Mouse (Mus musculus) kidney, postnatal 0 days (tissue): ENCODE measurements at regions not wholly inside any gene's neighbourhood (a gene's known extent, or its start where the extent isn't known, plus 50 kb on each side); places are given as distances from the start of the nearest gene placed in this dataset.

ENCODE experiments used
- ATAC-seq: fragments of 200-750 bp; cut with Nextera tagmentation; replicated peaks from 2 replicates; pipeline ENCODE4 v1.8.0; 2017; ENCODE audit warnings: low read depth, moderate number of reproducible peaks, moderate TSS enrichment, moderate library complexity; ENCODE audit not compliant: low FRiP score
- DNase-seq: peaks from one replicate; pipeline ENCODE4 v3.0.0-alpha.2; 2016; ENCODE audit warnings: low spot score
- H3K27ac ChIP-seq: fragments of 300-500 bp; sonication (generic); 2 replicates; pipeline ENCODE4 v1.5.1; 2014; ENCODE audit warnings: mild to moderate bottlenecking
- H3K27me3 ChIP-seq: fragments of 300-500 bp; sonication (generic); 2 replicates; pipeline ENCODE4 v1.6.1; 2014; ENCODE audit warnings: low read length, mixed read lengths; ENCODE audit not compliant: insufficient read depth
- H3K36me3 ChIP-seq: fragments of 300-500 bp; sonication (generic); 2 replicates; pipeline ENCODE4 v1.6.1; 2014; ENCODE audit warnings: low read length, mixed read lengths; ENCODE audit not compliant: insufficient read depth
- H3K4me1 ChIP-seq: fragments of 300-500 bp; sonication (generic); replicated peaks from 2 replicates; pipeline ENCODE4 v1.6.1; 2014; ENCODE audit warnings: antibody characterized with exemption, low read length, mixed read lengths; ENCODE audit not compliant: insufficient read depth
- H3K4me2 ChIP-seq: fragments of 300-500 bp; sonication (generic); 2 replicates; pipeline ENCODE4 v1.6.1; 2014; ENCODE audit warnings: mild to moderate bottlenecking, low read length, moderate library complexity, mixed read lengths
- H3K4me3 ChIP-seq: fragments of 300-500 bp; sonication (generic); replicated peaks from 2 replicates; pipeline ENCODE4 v1.5.1; 2014; ENCODE audit warnings: low read depth, low read length
- H3K9ac ChIP-seq: fragments of 300-500 bp; sonication (generic); 2 replicates; pipeline ENCODE4 v1.6.1; 2014; ENCODE audit warnings: low read depth, low read length
- H3K9me3 ChIP-seq: fragments of 300-500 bp; sonication (generic); replicated peaks from 2 replicates; pipeline ENCODE4 v1.6.1; 2016; ENCODE audit warnings: low read length, inconsistent platforms, mixed read lengths
- CTCF ChIP-seq: IDR thresholded peaks from 2 replicates; pipeline ENCODE4 v1.5.1; 2016; ENCODE audit warnings: antibody characterized with exemption, low read depth, mild to moderate bottlenecking, moderate library complexity
- WGBS: fragments of 180-500 bp; shearing (Covaris S2); extraction: QIAGEN DNeasy Blood & Tissue Kit; methylation state at CpG from one replicate; pipeline ENCODE4 v1.1.7; 2014; 5-methylcytosine and 5-hydroxymethylcytosine counted together

DNA sequence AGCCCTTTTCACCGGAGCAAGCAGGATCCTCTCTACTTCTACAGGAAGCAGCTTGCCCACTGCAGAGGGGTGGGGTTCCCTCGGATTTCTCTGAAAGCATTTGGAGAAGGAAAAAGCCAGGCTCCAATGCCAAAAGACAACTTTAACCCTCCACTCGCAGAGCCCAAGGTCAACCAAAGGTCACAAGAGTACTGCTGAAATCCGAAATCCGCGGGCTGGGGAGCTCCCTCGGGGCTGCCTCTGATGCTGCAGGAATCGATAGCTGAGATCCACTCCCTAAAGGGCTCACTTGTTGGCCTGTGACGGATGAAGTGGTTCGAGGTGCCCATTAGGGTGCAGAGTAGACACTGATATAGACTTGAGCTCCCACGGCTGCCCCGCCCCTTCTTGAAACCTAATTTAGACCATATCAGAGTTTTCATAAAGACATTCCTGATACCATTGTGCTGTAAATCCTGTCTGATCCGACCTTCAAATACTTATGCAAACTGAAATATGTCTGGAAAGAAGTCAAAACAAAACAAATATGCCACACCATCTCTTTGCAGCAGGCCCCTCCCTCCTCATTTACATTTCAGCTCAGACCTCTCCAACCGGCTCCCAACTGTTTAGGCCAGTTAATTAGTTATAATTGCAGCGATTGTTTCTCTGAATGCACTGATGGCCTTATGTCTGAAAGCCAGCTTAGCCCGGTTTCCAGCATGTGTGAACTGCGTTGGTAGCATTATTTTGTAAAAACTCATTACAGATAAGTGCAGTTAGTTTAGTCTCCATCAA lies 170.8 kb upstream of the Map3k1 start:
- Histone ChIP-seq H3K27ac (peak overlapping the region; percentile 82), H3K36me3 (no peaks in the 10 kb centered on the region), H3K4me1 (peaks cover 17% of the 10 kb centered on the region; the same call in 1 of the 2 replicates), H3K4me3 (no peak overlapping the region), H3K9ac (peak overlapping the region; percentile 23; the same call in 1 of the 2 replicates), H3K9me3 (no peaks in the 10 kb centered on the region), H3K4me2 (peak overlapping the region; percentile 21), H3K27me3 (no peaks in the 10 kb centered on the region)
- TF ChIP-seq CTCF, result no peak
- DNase-seq (peak; percentile 44), ATAC-seq (0 out of 2 replicates have a peak, but pooled peaks have one; percentile 34)
- WGBS, result 23% methylated on average over 17 of the region's 17 CpGs

DNA sequence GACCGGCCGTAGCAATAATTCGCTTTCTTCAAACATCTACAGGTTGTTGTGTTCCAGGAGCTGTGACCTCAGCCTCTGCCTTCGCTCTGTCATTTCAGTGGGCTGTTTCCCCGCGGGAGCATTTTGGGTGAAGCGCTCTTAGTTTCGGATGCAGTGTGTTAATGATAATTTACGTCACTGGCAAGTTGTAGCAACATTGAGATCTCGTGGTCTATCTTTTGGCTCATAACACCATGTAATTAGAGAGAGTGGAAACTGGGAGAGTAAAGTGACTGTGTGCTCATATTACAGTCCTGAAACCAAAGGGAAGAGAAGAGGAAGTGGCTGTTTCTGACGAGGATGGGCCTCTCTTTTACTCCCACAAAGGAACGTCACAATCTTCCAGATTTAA lies 171.4 kb upstream of the Map3k1 start:
- H3K4me2 ChIP-seq, result peak overlapping the region; percentile 21
- H3K27ac ChIP-seq, result peak overlapping the region; percentile 82; the same call in 1 of the 2 replicates
- no peaks in the 10 kb centered on the region for H3K9me3 ChIP-seq
- H3K4me1 ChIP-seq, result peaks cover 17% of the 10 kb centered on the region; the same call in 1 of the 2 replicates
- WGBS, result 24% methylated on average over 12 of the region's 12 CpGs
- H3K9ac ChIP-seq, result no peak overlapping the region
- no peak for ATAC-seq
- no peak for TF ChIP-seq CTCF
- no peak overlapping the region for H3K4me3 ChIP-seq
- DNase-seq, result peak; percentile 69
- no peaks in the 10 kb centered on the region for H3K36me3 ChIP-seq
- H3K27me3 ChIP-seq, result no peaks in the 10 kb centered on the region

DNA sequence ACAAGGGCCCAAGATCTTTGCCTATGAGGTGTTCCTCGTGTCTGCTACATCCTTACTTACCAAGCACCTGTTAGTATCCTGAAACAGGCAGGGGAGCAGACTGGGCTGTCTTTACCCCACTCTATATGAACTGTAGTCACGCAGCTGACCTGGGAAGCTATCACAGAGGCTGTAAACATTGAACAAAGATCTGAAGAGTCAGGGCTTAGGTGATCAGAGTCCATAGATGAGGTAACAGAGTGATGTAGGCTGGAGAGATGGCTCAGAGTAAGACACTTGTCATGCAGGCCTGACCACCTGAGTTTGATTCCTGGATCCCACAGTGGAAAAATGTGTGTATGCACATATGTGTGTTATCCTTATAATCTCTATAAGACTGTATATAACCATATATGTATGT lies 172.3 kb upstream of the Map3k1 start:
- DNase-seq (no peak), ATAC-seq (no peak)
- H3K9ac ChIP-seq, result no peak overlapping the region
- H3K4me1 ChIP-seq, result peaks cover 17% of the 10 kb centered on the region; the same call in 1 of the 2 replicates
- H3K36me3 ChIP-seq, result no peaks in the 10 kb centered on the region
- H3K27me3 ChIP-seq, result no peaks in the 10 kb centered on the region
- H3K27ac ChIP-seq, result no peak overlapping the region
- no peak for TF ChIP-seq CTCF
- WGBS, result 89% methylated on average over 2 of the region's 2 CpGs
- H3K4me3 ChIP-seq, result no peak overlapping the region
- no peaks in the 10 kb centered on the region for H3K9me3 ChIP-seq
- H3K4me2 ChIP-seq, result no peak overlapping the region

DNA sequence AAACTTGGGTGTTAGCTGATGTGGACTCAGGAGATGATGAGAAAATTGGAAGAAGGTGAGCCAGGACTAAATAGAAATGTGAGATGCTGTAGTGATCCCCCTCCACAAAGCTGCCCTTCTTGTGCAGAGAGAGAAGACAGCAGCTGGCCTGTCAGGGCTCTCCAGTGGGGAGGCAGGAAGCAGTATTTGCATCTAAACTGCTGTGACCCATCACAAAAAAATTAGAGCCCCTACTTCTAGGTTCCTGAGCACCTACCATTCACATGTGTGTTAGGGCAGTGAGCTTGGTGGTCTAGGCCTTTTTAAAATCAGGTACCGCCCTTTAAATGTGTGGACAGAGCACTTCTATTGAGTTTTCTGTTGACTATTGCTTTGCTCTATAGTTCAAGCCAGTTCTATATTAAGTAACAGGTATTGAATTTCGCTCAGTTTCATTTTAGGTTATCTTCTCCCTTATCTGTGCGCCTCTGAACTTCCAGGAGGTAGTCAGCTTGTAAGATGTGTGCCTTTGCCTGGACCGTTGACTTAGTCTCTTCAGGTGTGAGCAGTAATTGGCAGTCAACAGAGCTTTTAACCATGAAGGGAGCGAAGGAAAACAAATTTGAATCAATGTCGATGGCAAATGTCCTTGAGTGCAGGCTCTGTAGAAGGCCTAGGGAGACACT lies 174.1 kb upstream of the Map3k1 start:
- H3K4me3 ChIP-seq, result no peak overlapping the region
- no peak overlapping the region for H3K9ac ChIP-seq
- DNase-seq (no peak), ATAC-seq (no peak)
- H3K4me2 ChIP-seq, result no peak overlapping the region
- no peaks in the 10 kb centered on the region for H3K27me3 ChIP-seq
- no peak overlapping the region for H3K27ac ChIP-seq
- no peaks in the 10 kb centered on the region for H3K36me3 ChIP-seq
- TF ChIP-seq CTCF, result no peak
- H3K9me3 ChIP-seq, result no peaks in the 10 kb centered on the region
- H3K4me1 ChIP-seq, result peaks cover 17% of the 10 kb centered on the region; the same call in 1 of the 2 replicates
- WGBS, result 72% methylated on average over 6 of the region's 6 CpGs

DNA sequence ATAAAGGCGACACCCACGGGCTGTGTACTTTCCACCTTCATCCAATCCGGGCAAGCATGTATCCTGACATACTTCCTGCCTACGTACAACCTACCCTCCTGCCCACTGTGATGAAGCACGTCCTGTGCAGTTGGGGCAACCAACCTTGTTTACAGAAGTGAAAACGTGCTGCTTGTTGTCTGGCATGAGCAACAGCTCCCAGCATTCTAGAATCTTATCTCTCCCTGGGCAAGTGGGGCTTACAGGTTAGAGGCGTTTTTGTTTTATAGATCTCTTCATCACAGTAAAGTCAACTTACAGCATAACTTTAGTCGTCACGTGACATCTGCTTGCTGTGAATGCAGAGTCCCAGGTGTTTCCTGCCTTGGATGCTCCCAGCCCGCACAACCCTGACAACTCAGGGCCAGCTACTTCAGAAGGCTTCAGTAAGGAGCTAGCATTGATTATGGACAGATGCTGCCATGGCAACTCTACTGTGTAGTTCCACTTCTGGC lies 175.3 kb upstream of the Map3k1 start:
- Histone ChIP-seq H3K4me1 (peaks cover 14% of the 10 kb centered on the region; the same call in 1 of the 2 replicates), H3K9me3 (no peaks in the 10 kb centered on the region), H3K36me3 (no peaks in the 10 kb centered on the region), H3K27ac (no peak overlapping the region), H3K9ac (no peak overlapping the region), H3K27me3 (no peaks in the 10 kb centered on the region), H3K4me2 (no peak overlapping the region; the same call in 1 of the 2 replicates), H3K4me3 (no peak overlapping the region)
- ATAC-seq (no peak), DNase-seq (no peak)
- WGBS, result 55% methylated on average over 10 of the region's 10 CpGs
- TF ChIP-seq CTCF, result no peak

DNA sequence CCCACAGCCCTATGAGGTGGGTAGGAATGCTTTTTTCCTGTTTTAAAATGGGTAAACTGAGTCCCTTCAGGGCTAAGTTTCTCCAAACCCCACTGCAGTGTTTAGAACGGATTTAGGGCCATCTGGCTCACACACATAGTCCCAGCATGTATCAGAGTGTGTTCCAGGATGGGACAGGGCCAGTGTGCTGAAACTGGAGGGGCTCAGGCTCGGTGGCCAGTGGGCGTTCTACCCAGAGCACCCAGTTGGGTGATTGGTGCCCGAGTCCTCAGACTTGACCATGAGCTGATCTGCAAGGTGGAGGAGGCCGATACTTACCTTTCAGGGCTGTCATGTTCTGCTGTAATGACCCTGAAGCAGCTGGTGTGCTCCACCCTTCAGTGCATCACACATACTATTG lies 176.6 kb upstream of the Map3k1 start:
- ATAC-seq, result no peak
- WGBS, result 82% methylated on average over 5 of the region's 5 CpGs

More for the DNA sequence above, 176.6 kb upstream of the Map3k1 start:
- Histone ChIP-seq H3K4me2 (no peak overlapping the region), H3K9ac (no peak overlapping the region), H3K9me3 (no peaks in the 10 kb centered on the region), H3K4me3 (no peak overlapping the region), H3K27ac (no peak overlapping the region), H3K4me1 (peaks cover 4% of the 10 kb centered on the region; the same call in 1 of the 2 replicates), H3K36me3 (no peaks in the 10 kb centered on the region), H3K27me3 (no peaks in the 10 kb centered on the region)
- no peak for DNase-seq
- TF ChIP-seq CTCF, result no peak
